Mouse (Mus musculus): ENCODE measurements around the gene Chrna1.

DNA sequence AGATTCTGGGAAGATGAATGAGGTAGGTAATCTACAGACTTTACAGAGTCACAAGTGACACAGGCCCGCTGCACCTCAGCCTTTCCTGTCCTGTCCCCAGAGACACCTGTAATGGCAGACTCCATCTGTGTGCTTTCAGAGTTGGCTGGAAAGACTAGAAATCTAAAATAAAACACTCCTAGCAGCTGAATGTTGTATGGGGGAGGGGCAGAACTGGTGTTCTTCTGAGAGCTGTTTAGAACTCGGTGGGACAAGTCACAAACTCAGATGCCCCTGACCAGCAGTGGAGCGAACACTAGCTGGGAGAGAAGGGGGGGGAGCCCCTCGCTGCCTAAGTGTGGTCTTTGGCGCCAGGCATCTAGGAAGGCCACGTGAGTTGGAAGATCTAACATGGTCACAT lies 8.2 kb downstream of the Chrna1 start:
- TF ChIP-seq CTCF (IDR thresholded peaks at IDR 0.05; ENCODE audit: borderline replicate concordance, insufficient read depth, low read length) (no peak), POLR2A (IDR thresholded peaks at IDR 0.05; ENCODE audit: low read depth, low read length) (no peak)
